Comparison of ENCODE assay signal across 8 mouse cellular contexts in the genomic region with DNA sequence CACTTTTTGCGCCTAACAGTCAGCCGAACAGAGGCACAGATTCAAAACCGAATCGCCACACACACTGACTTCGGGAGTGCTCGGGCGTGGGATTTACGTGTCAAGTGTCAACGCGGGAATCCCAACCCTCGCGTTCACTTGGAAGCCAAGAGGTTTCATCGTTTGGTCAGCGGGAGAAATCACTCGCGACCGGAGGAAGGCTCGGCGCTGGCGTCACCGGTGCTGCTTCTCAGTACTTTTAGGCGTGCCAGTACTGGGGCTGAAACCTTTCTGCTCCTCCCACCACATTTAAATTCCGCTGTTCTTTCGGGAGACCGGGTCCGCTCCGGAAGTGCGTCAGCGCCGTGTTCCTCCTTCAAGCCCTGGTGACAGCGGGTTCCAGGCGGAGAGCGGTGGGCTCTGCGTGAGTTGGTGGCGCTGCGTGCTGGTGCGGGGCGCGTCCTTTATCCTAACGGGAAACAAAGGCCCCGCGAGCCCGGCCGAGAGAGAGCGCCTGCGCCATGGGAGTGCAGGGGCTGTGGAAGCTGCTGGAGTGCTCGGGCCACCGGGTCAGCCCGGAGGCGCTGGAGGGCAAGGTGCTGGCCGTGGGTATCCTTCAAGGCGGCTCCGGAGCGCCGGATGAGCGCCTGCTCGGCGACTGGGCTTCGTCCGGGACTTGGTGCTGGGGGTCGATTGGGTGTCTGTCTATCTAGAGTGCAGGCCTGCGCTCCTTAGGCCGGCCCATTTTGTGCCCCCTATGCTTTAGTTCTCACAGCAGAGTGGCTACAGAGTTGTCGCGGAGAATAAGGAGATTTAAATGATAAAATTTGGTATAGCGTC. TPM values are rescaled to one million over a fixed set of nuclear protein-coding genes. Genes with fewer than 3 reads are reported as not detected.
DNase-seq lines count a peak whose midpoint lies in the region; ATAC-seq and TF ChIP-seq lines count a peak whose summit lies in the region.

A gene (plus strand): TSS at position 182 of the 819 bp plus-strand sequence.

- 0 out of 2 replicates have a peak, but pooled peaks cover 3% of the 10 kb centered on the region for H3K4me1 ChIP-seq in heart, embryonic 11.5 days (ENCODE audit: control insufficient read depth, insufficient read depth, low read length)
- peaks cover 7% of the 10 kb centered on the region for H3K4me1 ChIP-seq in kidney, embryonic 16.5 days (ENCODE audit: insufficient read depth, low read length)
- peaks cover 7% of the 10 kb centered on the region for H3K4me1 ChIP-seq in liver, adult 2 months (ENCODE audit: control insufficient read depth, insufficient read depth, low read length)

- H3K27me3 ChIP-seq in heart, embryonic 11.5 days (ENCODE audit: control insufficient read depth, insufficient read depth, low read length): no peaks in the 10 kb centered on the region
- H3K27me3 ChIP-seq in kidney, embryonic 16.5 days (ENCODE audit: insufficient read depth, low read length): no peaks in the 10 kb centered on the region
- H3K27me3 ChIP-seq in liver, adult 2 months (ENCODE audit: control insufficient read depth, insufficient read depth, low read length): no peaks in the 10 kb centered on the region
- no peaks in the 10 kb centered on the region for H3K27me3 ChIP-seq in myocyte (ENCODE audit: control insufficient read depth, insufficient read depth, insufficient read length)
- H3K27me3 ChIP-seq in splenic B cell, adult 2 months (ENCODE audit: control insufficient read depth, insufficient read depth, low read length, poor library complexity, severe bottlenecking): no peaks in the 10 kb centered on the region

- TF ChIP-seq POLR2A in liver, adult 2 months (IDR thresholded peaks at IDR 0.05; ENCODE audit: extremely low read depth, insufficient read depth, low read length): peak; percentile 83
- TF ChIP-seq POLR2A in myocyte (IDR thresholded peaks at IDR 0.05; ENCODE audit: insufficient read length, low read depth): peak; percentile 90

- H3K79me2 ChIP-seq in liver, adult 2 months (ENCODE audit: control insufficient read depth, insufficient read depth, low read length): peaks cover 3% of the 10 kb centered on the region; the same call in 1 of the 2 replicates
- peaks cover 9% of the 10 kb centered on the region for H3K79me2 ChIP-seq in myocyte (ENCODE audit: control insufficient read depth, insufficient read depth)

- no peak for TF ChIP-seq CTCF in liver, adult 2 months (IDR thresholded peaks at IDR 0.05; ENCODE audit: low read depth, low read length)

- peak; percentile 97 for ATAC-seq in erythroblast, adult 5-6 weeks (replicated peaks; ENCODE audit: low FRiP score, poor library complexity, severe bottlenecking)
- peak; percentile 92 for ATAC-seq in heart, embryonic 11.5 days (replicated peaks; ENCODE audit: insufficient number of reproducible peaks, low FRiP score, low TSS enrichment)
- ATAC-seq in kidney, embryonic 16.5 days (ENCODE audit: low FRiP score, low TSS enrichment): peak; percentile 97

- peaks cover 4% of the 10 kb centered on the region; the same call in 1 of the 2 replicates for H3K36me3 ChIP-seq in heart, embryonic 11.5 days (ENCODE audit: control insufficient read depth, insufficient read depth, low read length)
- peaks cover 10% of the 10 kb centered on the region; the same call in 1 of the 2 replicates for H3K36me3 ChIP-seq in kidney, embryonic 16.5 days (ENCODE audit: insufficient read depth, low read length)
- peaks cover 6% of the 10 kb centered on the region for H3K36me3 ChIP-seq in liver, adult 2 months (ENCODE audit: control insufficient read depth, insufficient read depth, low read length)
- H3K36me3 ChIP-seq in myocyte (ENCODE audit: control insufficient read depth, insufficient read depth): peaks cover 7% of the 10 kb centered on the region
- H3K36me3 ChIP-seq in splenic B cell, adult 2 months (ENCODE audit: control insufficient read depth, insufficient read depth, low read length, poor library complexity, severe bottlenecking): no peaks in the 10 kb centered on the region

- WGBS in heart, embryonic 11.5 days (ENCODE audit: insufficient replicate concordance): under 1% methylated on average over 66 of the region's 66 CpGs
- under 1% methylated on average over 66 of the region's 66 CpGs for WGBS in kidney, embryonic 16.5 days
- under 1% methylated on average over 66 of the region's 66 CpGs for WGBS in liver, adult 2 months

- no peaks in the 10 kb centered on the region for H3K9me3 ChIP-seq in heart, embryonic 11.5 days (replicated peaks; ENCODE audit: control insufficient read depth, low read length)
- H3K9me3 ChIP-seq in kidney, embryonic 16.5 days (ENCODE audit: low read length): no peaks in the 10 kb centered on the region

- peak within 1 kb of the TSS; percentile 63 for H3K4me2 ChIP-seq in heart, embryonic 11.5 days
- peak within 1 kb of the TSS; percentile 79 for H3K4me2 ChIP-seq in kidney, embryonic 16.5 days (replicated peaks; ENCODE audit: low read depth, low read length)
- H3K4me2 ChIP-seq in myocyte (ENCODE audit: low read depth): peak within 1 kb of the TSS; percentile 98

- peak within 1 kb of the TSS; percentile 95 for H3K27ac ChIP-seq in heart, embryonic 11.5 days (ENCODE audit: low read depth, low read length)
- peak within 1 kb of the TSS; percentile 95 for H3K27ac ChIP-seq in kidney, embryonic 16.5 days (ENCODE audit: low read length)
- peak within 1 kb of the TSS; percentile 91 for H3K27ac ChIP-seq in liver, adult 2 months (replicated peaks; ENCODE audit: insufficient read depth, low read depth, low read length)

- H3K4me3 ChIP-seq in heart, embryonic 11.5 days (ENCODE audit: low read depth, low read length): peak within 1 kb of the TSS; percentile 85
- H3K4me3 ChIP-seq in kidney, embryonic 16.5 days (ENCODE audit: low read length): peak within 1 kb of the TSS; percentile 92
- H3K4me3 ChIP-seq in liver, adult 2 months (ENCODE audit: insufficient read depth, low read depth, low read length): peak within 1 kb of the TSS; percentile 88
- peak within 1 kb of the TSS; percentile 67 for H3K4me3 ChIP-seq in myocyte

- peak; percentile 80 to 82 for DNase-seq in B cell, adult 2 months
- peak; percentile 97 for DNase-seq in brain, adult 2 months (ENCODE audit: low read depth, low spot score)
- DNase-seq in liver, adult 2 months (ENCODE audit: extremely low read depth, low read depth, low spot score): peak; percentile 95
- DNase-seq in splenic B cell, adult 2 months (ENCODE audit: low read depth, low spot score): peak; percentile 87

- peak within 1 kb of the TSS; percentile 61 for H3ac ChIP-seq in myocyte (ENCODE audit: control insufficient read depth, insufficient read length)

- peak within 1 kb of the TSS; percentile 90 for H3K9ac ChIP-seq in heart, embryonic 11.5 days (ENCODE audit: low read depth, low read length)
- H3K9ac ChIP-seq in kidney, embryonic 16.5 days (replicated peaks; ENCODE audit: low read length): peak within 1 kb of the TSS; percentile 96
- peak within 1 kb of the TSS; percentile 92 for H3K9ac ChIP-seq in liver, adult 2 months (ENCODE audit: low read depth, low read length)

TF ChIP-seq in myocyte, 11 proteins besides CTCF, POLR2A, EP300 and RAD21:
- TF ChIP-seq MYOG (IDR thresholded peaks at IDR 0.05; ENCODE audit: control insufficient read depth in 1 of 3, insufficient read depth in 1 of 3, insufficient read length in 2 of 3, low read depth in 2 of 3) (peak in 1 of 3 experiments; percentile 3), POLR2AphosphoS2 (IDR thresholded peaks at IDR 0.05; ENCODE audit: insufficient read length, low read depth) (peak; percentile 86), USF1 (IDR thresholded peaks at IDR 0.05; ENCODE audit: low read depth) (no peak), MYOD1 (IDR thresholded peaks at IDR 0.05; ENCODE audit: control insufficient read depth in 1 of 3, insufficient read length in 2 of 3, low read depth in 2 of 3) (no peak), TCF12 (IDR thresholded peaks at IDR 0.05; ENCODE audit: insufficient read depth, poor library complexity, severe bottlenecking) (no peak), E2F4 (IDR thresholded peaks at IDR 0.05; ENCODE audit: insufficient read depth) (peak; percentile 5), CEBPB (IDR thresholded peaks at IDR 0.05; ENCODE audit: insufficient read depth, poor library complexity, severe bottlenecking) (no peak), SRF (IDR thresholded peaks at IDR 0.05; ENCODE audit: control insufficient read depth, insufficient read length, low read depth) (no peak), TCF3 (IDR thresholded peaks at IDR 0.05; ENCODE audit: insufficient read length, low read depth) (no peak), REST (IDR thresholded peaks at IDR 0.05; ENCODE audit: insufficient read depth, insufficient read length) (no peak), MAX (IDR thresholded peaks at IDR 0.05; ENCODE audit: low read depth) (no peak)
TF ChIP-seq in myocyte: peak in this region for 3.

RNA-seq across cellular contexts. Expression of the gene that starts here (rescaled TPM):
- 1.9 and 2.7 TPM in 2 replicates for total RNA-seq in erythroblast, adult 5-6 weeks (2015; ENCODE audit: low replicate concordance)
- 2.5 and 6.0 TPM in 2 replicates for total RNA-seq in erythroblast, adult 5-6 weeks (2017; ENCODE audit: low replicate concordance)
- 17.3 and 17.8 TPM in 2 replicates for polyA plus RNA-seq in heart, embryonic 11.5 days (2014; fragmentation: Nextera tagmentation; extraction: Ambion mirVana)
- polyA plus RNA-seq in kidney, embryonic 16.5 days (2015; fragmentation: Nextera tagmentation; extraction: Ambion mirVana): 16.2 and 17.1 TPM in 2 replicates
- total RNA-seq in liver, adult 2 months (2014; rRNA removed): 14.3 and 14.9 TPM in 2 replicates
- 2.4 and 3.1 TPM in 2 replicates for polyA plus RNA-seq in liver, adult 2 months (2012; rRNA removed)
- polyA plus RNA-seq in myocyte (2012; fragmentation: generic; extraction: Trizol): 5.1 TPM

Comparison
In these comparisons a context has a peak if more than half of its experiments do, and no peak if none do; other contexts are left out.
1. Peak in every context shown above with its lines: DNase-seq, ATAC-seq, H3K4me3 ChIP-seq and H3K27ac ChIP-seq.